Mouse (Mus musculus) frontal cortex, postnatal 36 days (tissue): ENCODE results near the gene Mcat.
A peak's percentile ranks its signal among the peaks of the same experiment; 100 is the strongest.

Experiments
- DNase-seq, 2 experiments: peaks; one replicate each; pipeline ENCODE4 v3.0.0; 2022; ENCODE audit warnings: low spot score in 2 of 2

The Mcat gene

GRCm38 (mm10) chr15:83563327-83563856, at the start of gene Mcat, which contains the start of gene Tspo:
Mcat (minus strand) TSS chr15:83563787.
Tspo (plus strand) TSS chr15:83563592.
- DNase-seq, result no peak

- peak; percentile 39 to 59 for DNase-seq
These were observed 43.7 kb upstream of the Mcat start for GRCm38 (mm10) chr15:83607115-83607802.

GRCm38 (mm10) chr15:83606700-83607099, 43.1 kb upstream of the Mcat start:
- no peak for DNase-seq

- DNase-seq, result no peak
These were observed 42.6 kb upstream of the Mcat start for GRCm38 (mm10) chr15:83606216-83606615.

GRCm38 (mm10) chr15:83603426-83603825, 39.8 kb upstream of the Mcat start:
- DNase-seq, result no peak

GRCm38 (mm10) chr15:83603046-83603396, 39.4 kb upstream of the Mcat start:
- no peak for DNase-seq

GRCm38 (mm10) chr15:83602372-83603045, 38.9 kb upstream of the Mcat start:
- no peak for DNase-seq

GRCm38 (mm10) chr15:83601185-83601584, 37.6 kb upstream of the Mcat start:
- no peak for DNase-seq

- DNase-seq, result no peak
These were observed 33.2 kb upstream of the Mcat start for GRCm38 (mm10) chr15:83596833-83597232.

- DNase-seq, result no peak
These were observed 31.8 kb upstream of the Mcat start for GRCm38 (mm10) chr15:83595364-83595711.

GRCm38 (mm10) chr15:83594513-83595363, 31.2 kb upstream of the Mcat start, which contains the start of gene Ttll12:
Ttll12 (minus strand) TSS chr15:83595157.
- peak; percentile 94 to 97 for DNase-seq

- no peak for DNase-seq
These were observed 30.3 kb upstream of the Mcat start for GRCm38 (mm10) chr15:83593702-83594512.

- no peak for DNase-seq
These were observed 29.6 kb upstream of the Mcat start for GRCm38 (mm10) chr15:83593189-83593585.

- DNase-seq, result no peak
These were observed 28.9 kb upstream of the Mcat start for GRCm38 (mm10) chr15:83592260-83593188.

GRCm38 (mm10) chr15:83591758-83592157, 28.2 kb upstream of the Mcat start:
- no peak for DNase-seq

- DNase-seq, result no peak
These were observed 27.3 kb upstream of the Mcat start for GRCm38 (mm10) chr15:83590841-83591240.

GRCm38 (mm10) chr15:83584741-83585220, 21.2 kb upstream of the Mcat start:
- DNase-seq, result no peak

- DNase-seq, result no peak
These were observed 20.0 kb upstream of the Mcat start for GRCm38 (mm10) chr15:83583419-83584156.

GRCm38 (mm10) chr15:83582931-83583330, 19.3 kb upstream of the Mcat start:
- no peak for DNase-seq
